8 mouse cellular contexts compared by ENCODE assay signal in genomic region chr5:125441234-125442114, GRCm38 (mm10). TPM values are rescaled to one million over a fixed set of nuclear protein-coding genes. Genes with fewer than 3 reads are reported as not detected.
DNase-seq lines count a peak whose midpoint lies in the region; ATAC-seq lines count a peak whose summit lies in the region.

Gene Bri3bp (plus strand): TSS chr5:125441568.

- H3K27ac ChIP-seq in forebrain, embryonic 14.5 days (ENCODE audit: low read depth, low read length) = peak within 1 kb of the TSS; percentile 65; the same call in 1 of the 2 replicates
- peak within 1 kb of the TSS; percentile 96 for H3K27ac ChIP-seq in hindbrain, embryonic 10.5 days

- peak within 1 kb of the TSS; percentile 86 for H3K4me3 ChIP-seq in forebrain, embryonic 14.5 days (ENCODE audit: low read depth, low read length)
- peak within 1 kb of the TSS; percentile 93 for H3K4me3 ChIP-seq in hindbrain, embryonic 10.5 days

- H3K4me2 ChIP-seq in forebrain, embryonic 14.5 days (ENCODE audit: low read length) = peak within 1 kb of the TSS; percentile 79

- DNase-seq in MEL-GATA-1-ER (ENCODE audit: extremely low read depth, low read depth) = peak; percentile 36
- peak; percentile 74 for DNase-seq in forebrain, embryonic 14.5 days (ENCODE audit: low spot score)
- DNase-seq in hindbrain, embryonic 10.5 days (ENCODE audit: low spot score) = peak; percentile 85
- DNase-seq in layer of hippocampus, postnatal 14 days (ENCODE audit: low spot score in 2 of 2) = peak; percentile 46 to 55
- DNase-seq in lung, postnatal 4 days = peak; percentile 54 to 60
- peak; percentile 65 for DNase-seq in retina, postnatal 7 days (ENCODE audit: low read depth, low spot score)
- peak; percentile 86 for DNase-seq in yolk sac, embryonic 10.5 days (ENCODE audit: low spot score)

- peak; percentile 64; the same call in 1 of the 2 replicates for ATAC-seq in cerebellum, adult (ENCODE audit: insufficient number of reproducible peaks, low FRiP score, low TSS enrichment)
- peak; percentile 96 for ATAC-seq in forebrain, embryonic 14.5 days

- peak within 1 kb of the TSS; percentile 85 for H3K9ac ChIP-seq in forebrain, embryonic 14.5 days (ENCODE audit: low read length)

- no peaks in the 10 kb centered on the region for H3K27me3 ChIP-seq in forebrain, embryonic 14.5 days (replicated peaks; ENCODE audit: control insufficient read depth, insufficient read depth, low read length)
- H3K27me3 ChIP-seq in hindbrain, embryonic 10.5 days (ENCODE audit: insufficient read depth, poor library complexity, severe bottlenecking) = no peaks in the 10 kb centered on the region

- peaks cover 7% of the 10 kb centered on the region for H3K4me1 ChIP-seq in forebrain, embryonic 14.5 days (ENCODE audit: control insufficient read depth, insufficient read depth, low read length)
- H3K4me1 ChIP-seq in hindbrain, embryonic 10.5 days (replicated peaks) = peaks cover 19% of the 10 kb centered on the region

- WGBS in forebrain, embryonic 14.5 days = under 1% methylated on average over 53 of the region's 97 CpGs
- WGBS in hindbrain, embryonic 10.5 days = under 1% methylated on average over 97 of the region's 97 CpGs

- H3K9me3 ChIP-seq in forebrain, embryonic 14.5 days (replicated peaks; ENCODE audit: control insufficient read depth, low read length) = no peaks in the 10 kb centered on the region
- no peaks in the 10 kb centered on the region for H3K9me3 ChIP-seq in hindbrain, embryonic 10.5 days

- no peaks in the 10 kb centered on the region for H3K36me3 ChIP-seq in forebrain, embryonic 14.5 days (ENCODE audit: control insufficient read depth, insufficient read depth, low read length)
- H3K36me3 ChIP-seq in hindbrain, embryonic 10.5 days = peaks cover 31% of the 10 kb centered on the region

RNA-seq across cellular contexts. Expression of gene Bri3bp, which starts in this region (rescaled TPM):
- 26.0 and 29.1 TPM in 2 replicates for polyA plus RNA-seq in forebrain, embryonic 14.5 days (2014; fragmentation: Nextera tagmentation; extraction: Ambion mirVana)
- 46.9 and 53.8 TPM in 2 replicates for polyA plus RNA-seq in hindbrain, embryonic 10.5 days (2016; fragmentation: Nextera tagmentation; extraction: Ambion mirVana)
- total RNA-seq in layer of hippocampus, postnatal 14 days (2021) = 10 to 100 TPM; 89.0 to 90.0 TPM

Comparison
In these comparisons a context has a peak if more than half of its experiments do, and no peak if none do; other contexts are left out.
1. Peak in every context shown above with its lines: DNase-seq, ATAC-seq, H3K4me3 ChIP-seq and H3K27ac ChIP-seq.
2. DNase-seq: peak in every context shown above with its lines; median percentile 86 in yolk sac, embryonic 10.5 days; 85 in hindbrain, embryonic 10.5 days; 74 in forebrain, embryonic 14.5 days; 65 in retina, postnatal 7 days; 57 in lung, postnatal 4 days; 50 in layer of hippocampus, postnatal 14 days; 36 in MEL-GATA-1-ER.